Mouse (Mus musculus) ES-Bruce4 (cell line): ENCODE results near the gene Col5a1.

Experiments
- CTCF ChIP-seq: IDR thresholded peaks from one replicate; pipeline ENCODE4 v1.8.1; 2011; ENCODE audit warnings: low read depth, low read length
- POLR2A ChIP-seq: IDR thresholded peaks from one replicate; pipeline ENCODE4 v1.8.1; 2011; ENCODE audit warnings: low read length; ENCODE audit not compliant: insufficient read depth

- TF ChIP-seq CTCF (no peak), POLR2A (no peak)
Observed at GRCm38 (mm10) chr2:28067821-28068536, 181.8 kb downstream of the Col5a1 start.
